Mouse (Mus musculus) forebrain, embryonic 11.5 days (tissue): ENCODE results near the gene Rnf19b. TPM values are rescaled to one million over a fixed set of nuclear protein-coding genes. Genes with fewer than 3 reads are reported as not detected.

ENCODE experiments used
- ATAC-seq: fragments of 200-750 bp; cut with Nextera tagmentation; replicated peaks from 2 replicates; pipeline ENCODE4 v1.8.0; 2017; ENCODE audit warnings: moderate TSS enrichment; ENCODE audit not compliant: low FRiP score
- DNase-seq: peaks from one replicate; pipeline ENCODE4 v3.0.0-alpha.2; 2017; ENCODE audit warnings: low spot score
- H3K27ac ChIP-seq: fragments of 300-500 bp; sonication (generic); 2 replicates; pipeline ENCODE4 v1.5.1; 2014; ENCODE audit warnings: low read depth, low read length
- H3K27me3 ChIP-seq: fragments of 300-500 bp; sonication (generic); 2 replicates; pipeline ENCODE4 v1.6.1; 2014; ENCODE audit warnings: mild to moderate bottlenecking, low read length, mixed read lengths; ENCODE audit not compliant: control insufficient read depth, insufficient read depth
- H3K36me3 ChIP-seq: fragments of 300-500 bp; sonication (generic); 2 replicates; pipeline ENCODE4 v1.6.1; 2014; ENCODE audit warnings: mild to moderate bottlenecking, low read length, moderate library complexity, mixed read lengths; ENCODE audit not compliant: control insufficient read depth, insufficient read depth
- H3K4me1 ChIP-seq: fragments of 300-500 bp; sonication (generic); replicated peaks from 2 replicates; pipeline ENCODE4 v1.6.1; 2014; ENCODE audit warnings: low read length, mixed read lengths; ENCODE audit not compliant: control insufficient read depth, insufficient read depth
- H3K4me2 ChIP-seq: fragments of 300-500 bp; sonication (generic); 2 replicates; pipeline ENCODE4 v1.6.1; 2014; ENCODE audit warnings: low read depth, mild to moderate bottlenecking, low read length, moderate library complexity, mixed read lengths; ENCODE audit not compliant: severe bottlenecking
- H3K4me3 ChIP-seq: fragments of 300-500 bp; sonication (generic); 2 replicates; pipeline ENCODE4 v1.5.1; 2014; ENCODE audit warnings: low read depth, low read length
- H3K9ac ChIP-seq: fragments of 300-500 bp; sonication (generic); 2 replicates; pipeline ENCODE4 v1.6.1; 2014; ENCODE audit warnings: low read length
- H3K9me3 ChIP-seq: fragments of 300-500 bp; sonication (generic); 2 replicates; pipeline ENCODE4 v1.6.1; 2016; ENCODE audit warnings: low read length, mixed read lengths; ENCODE audit not compliant: control insufficient read depth
- WGBS: fragments of 180-500 bp; shearing (Covaris S2); extraction: QIAGEN DNeasy Blood & Tissue Kit; methylation state at CpG from one replicate; pipeline ENCODE4 v1.1.7; 2014; 5-methylcytosine and 5-hydroxymethylcytosine counted together
- polyA plus RNA-seq: library from polyadenylated mRNA; unstranded; fragments of >200 nt; fragmentation: Nextera tagmentation; extraction: Ambion mirVana; gene quantifications from 2 replicates; pipeline ENCODE4 v1.2.1, GENCODE M21; 2014

Rnf19b gene
- polyA plus RNA-seq, 1 experiment from 2014 or later = 10.1 TPM

GRCm38 (mm10) chr4:129102133-129102829 is 44.2 kb downstream of the Rnf19b start:
- no peaks in the 10 kb centered on the region for H3K9me3 ChIP-seq
- H3K27me3 ChIP-seq = peaks cover 25% of the 10 kb centered on the region
- 85% methylated on average over 14 of the region's 14 CpGs for WGBS

GRCm38 (mm10) chr4:129105356-129105755 is 47.3 kb downstream of the Rnf19b start, which contains the start of gene Tmem54:
Gene Tmem54, plus strand, starts transcription at chr4:129105548.
- WGBS = 1% methylated on average over 40 of the region's 40 CpGs
- no peaks in the 10 kb centered on the region for H3K9me3 ChIP-seq
- peak; percentile 63 for DNase-seq
- H3K4me1 ChIP-seq = peaks cover 5% of the 10 kb centered on the region; the same call in 1 of the 2 replicates
- 0 out of 2 replicates have a peak, but pooled peaks have one; percentile 27 for ATAC-seq
- no peak within 1 kb of the TSS for H3K27ac ChIP-seq
- H3K36me3 ChIP-seq = no peaks in the 10 kb centered on the region
- H3K4me3 ChIP-seq = peak within 1 kb of the TSS; percentile 19
- H3K27me3 ChIP-seq = peaks cover 25% of the 10 kb centered on the region
- peak within 1 kb of the TSS; percentile 44 for H3K4me2 ChIP-seq
- H3K9ac ChIP-seq = peak within 1 kb of the TSS; percentile 12; the same call in 1 of the 2 replicates

More at GRCm38 (mm10) chr4:129102133-129102829, 44.2 kb downstream of the Rnf19b start:
- H3K4me2 ChIP-seq = no peak overlapping the region
- DNase-seq = no peak
- no peak overlapping the region for H3K9ac ChIP-seq
- peaks cover 5% of the 10 kb centered on the region; the same call in 1 of the 2 replicates for H3K4me1 ChIP-seq
- H3K36me3 ChIP-seq = no peaks in the 10 kb centered on the region
- H3K4me3 ChIP-seq = no peak overlapping the region
- no peak overlapping the region for H3K27ac ChIP-seq
- no peak for ATAC-seq

DNA sequence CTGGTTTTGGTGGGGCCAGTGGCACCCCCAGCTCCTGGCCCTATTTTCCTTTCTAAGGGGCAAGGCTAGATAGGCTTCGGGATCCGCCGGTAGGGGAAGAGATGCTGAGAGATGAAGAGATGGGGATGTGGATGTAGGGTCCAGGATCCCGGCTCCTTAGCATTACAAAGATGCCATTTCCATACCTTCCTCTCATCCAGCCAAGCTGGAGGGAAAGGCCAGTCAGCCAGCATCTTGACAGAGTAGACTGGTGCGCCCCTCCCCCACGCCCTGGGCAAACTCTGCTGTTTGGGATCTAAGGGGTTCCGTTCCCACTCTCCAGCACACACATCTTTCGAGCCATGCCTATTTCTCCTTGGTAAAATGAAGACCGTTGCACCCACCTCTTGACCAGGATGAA is 48.0 kb downstream of the Rnf19b start:
- ATAC-seq = no peak
- H3K27ac ChIP-seq = no peak overlapping the region
- H3K4me2 ChIP-seq = no peak overlapping the region
- H3K9me3 ChIP-seq = no peaks in the 10 kb centered on the region
- WGBS = 20% methylated on average over 9 of the region's 9 CpGs
- DNase-seq = no peak
- no peak overlapping the region for H3K4me3 ChIP-seq
- H3K9ac ChIP-seq = no peak overlapping the region
- peaks cover 25% of the 10 kb centered on the region for H3K27me3 ChIP-seq
- H3K36me3 ChIP-seq = no peaks in the 10 kb centered on the region
- H3K4me1 ChIP-seq = peaks cover 5% of the 10 kb centered on the region; the same call in 1 of the 2 replicates

GRCm38 (mm10) chr4:129107348-129107899 is 49.4 kb downstream of the Rnf19b start:
- no peak for ATAC-seq
- no peak overlapping the region for H3K9ac ChIP-seq
- no peak for DNase-seq
- H3K4me1 ChIP-seq = peaks cover 5% of the 10 kb centered on the region; the same call in 1 of the 2 replicates
- no peak overlapping the region for H3K27ac ChIP-seq
- WGBS = 72% methylated on average over 10 of the region's 10 CpGs
- no peak overlapping the region for H3K4me2 ChIP-seq
- no peaks in the 10 kb centered on the region for H3K36me3 ChIP-seq
- peaks cover 25% of the 10 kb centered on the region for H3K27me3 ChIP-seq
- no peak overlapping the region for H3K4me3 ChIP-seq
- H3K9me3 ChIP-seq = no peaks in the 10 kb centered on the region

- H3K9ac ChIP-seq = no peak overlapping the region
- DNase-seq (no peak), ATAC-seq (no peak)
- no peaks in the 10 kb centered on the region for H3K9me3 ChIP-seq
- 87% methylated on average over 7 of the region's 7 CpGs for WGBS
- no peak overlapping the region for H3K4me3 ChIP-seq
- peaks cover 25% of the 10 kb centered on the region for H3K27me3 ChIP-seq
- H3K27ac ChIP-seq = no peak overlapping the region
- H3K4me2 ChIP-seq = no peak overlapping the region
- peaks cover 9% of the 10 kb centered on the region; the same call in 1 of the 2 replicates for H3K4me1 ChIP-seq
- H3K36me3 ChIP-seq = no peaks in the 10 kb centered on the region
These were observed 50.6 kb downstream of the Rnf19b start for GRCm38 (mm10) chr4:129108624-129109023.

DNA sequence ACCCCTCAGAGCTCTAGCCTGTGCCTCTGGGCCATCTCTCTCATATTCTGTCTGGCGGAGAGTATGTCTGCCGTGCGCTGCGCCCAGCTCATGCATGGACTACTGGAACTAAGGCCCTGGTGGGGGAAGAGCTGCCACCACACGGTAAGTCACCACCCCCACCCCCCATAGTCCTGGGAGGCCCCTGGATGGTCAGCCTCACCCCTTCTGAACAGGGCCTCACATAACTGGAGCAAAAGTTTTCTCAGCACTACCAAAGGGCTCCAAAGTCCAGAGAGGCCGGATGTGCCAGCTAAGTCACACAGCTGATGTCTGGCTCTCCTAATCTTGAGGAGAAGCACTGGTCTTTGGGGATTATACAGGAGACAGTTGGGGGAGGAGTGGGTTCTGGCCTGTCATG is 52.7 kb downstream of the Rnf19b start:
- no peak overlapping the region for H3K4me2 ChIP-seq
- H3K4me1 ChIP-seq = peaks cover 11% of the 10 kb centered on the region; the same call in 1 of the 2 replicates
- DNase-seq (no peak), ATAC-seq (no peak)
- H3K9me3 ChIP-seq = no peaks in the 10 kb centered on the region
- no peak overlapping the region for H3K9ac ChIP-seq
- peaks cover 6% of the 10 kb centered on the region for H3K27me3 ChIP-seq
- H3K27ac ChIP-seq = no peak overlapping the region
- H3K4me3 ChIP-seq = no peak overlapping the region
- no peaks in the 10 kb centered on the region for H3K36me3 ChIP-seq
- 89% methylated on average over 6 of the region's 6 CpGs for WGBS

- Histone ChIP-seq H3K9ac (no peak overlapping the region), H3K4me2 (no peak overlapping the region), H3K27me3 (peaks cover under 1% of the 10 kb centered on the region; the same call in 1 of the 2 replicates), H3K27ac (no peak overlapping the region), H3K9me3 (no peaks in the 10 kb centered on the region), H3K4me3 (no peak overlapping the region), H3K36me3 (no peaks in the 10 kb centered on the region), H3K4me1 (peaks cover 11% of the 10 kb centered on the region; the same call in 1 of the 2 replicates)
- DNase-seq (no peak), ATAC-seq (no peak)
- WGBS = 64% methylated on average over 11 of the region's 11 CpGs
These were observed 53.3 kb downstream of the Rnf19b start for GRCm38 (mm10) chr4:129111350-129111749.

GRCm38 (mm10) chr4:129112231-129112630 is 54.2 kb downstream of the Rnf19b start:
- no peak; the same call in 1 of the 2 replicates for ATAC-seq
- Histone ChIP-seq H3K4me1 (peaks cover 11% of the 10 kb centered on the region; the same call in 1 of the 2 replicates), H3K9me3 (no peaks in the 10 kb centered on the region), H3K36me3 (no peaks in the 10 kb centered on the region), H3K27me3 (no peaks in the 10 kb centered on the region; the same call in 1 of the 2 replicates), H3K27ac (no peak overlapping the region), H3K9ac (no peak overlapping the region), H3K4me2 (no peak overlapping the region), H3K4me3 (no peak overlapping the region)
- DNase-seq = no peak
- WGBS = 75% methylated on average over 13 of the region's 13 CpGs
